8 mouse cellular contexts compared by ENCODE assay signal in genomic region chr11:119391386-119392000, GRCm38 (mm10). TPM values are rescaled to one million over a fixed set of nuclear protein-coding genes. Genes with fewer than 3 reads are reported as not detected.
DNase-seq lines count a peak whose midpoint lies in the region; ATAC-seq lines count a peak whose summit lies in the region.

No protein-coding gene starts in this region.

- H3K27me3 ChIP-seq in lung, embryonic 15.5 days, result peaks cover 8% of the 10 kb centered on the region; the same call in 1 of the 2 replicates
- 0 out of 2 replicates have a peak, but pooled peaks cover 4% of the 10 kb centered on the region for H3K27me3 ChIP-seq in intestine, embryonic 15.5 days (replicated peaks)

- H3K4me2 ChIP-seq in lung, embryonic 15.5 days, result peak overlapping the region; percentile 93
- H3K4me2 ChIP-seq in intestine, embryonic 15.5 days (replicated peaks), result peak overlapping the region; percentile 98

- DNase-seq in lung, adult 18-20 months, result no peak
- DNase-seq in adrenal gland, postnatal 14 days, result peak; percentile 31
- peak; percentile 46 to 74 for DNase-seq in spleen, postnatal 4 days (ENCODE audit: low spot score in 2 of 2)
- no peak for DNase-seq in frontal cortex, adult 2 months (ENCODE audit: extremely low spot score in 1 of 2, low spot score in 1 of 2)

- H3K9ac ChIP-seq in lung, embryonic 15.5 days, result 0 out of 2 replicates have a peak overlapping the region, but pooled peaks have one; percentile 68
- H3K9ac ChIP-seq in intestine, embryonic 15.5 days, result no peak overlapping the region; the same call in 1 of the 2 replicates

- no peaks in the 10 kb centered on the region for H3K36me3 ChIP-seq in lung, embryonic 15.5 days
- no peaks in the 10 kb centered on the region for H3K36me3 ChIP-seq in intestine, embryonic 15.5 days

- WGBS in lung, embryonic 15.5 days, result 33% methylated on average over 7 of the region's 7 CpGs
- WGBS in intestine, embryonic 15.5 days, result 35% methylated on average over 7 of the region's 7 CpGs

- peaks cover 52% of the 10 kb centered on the region for H3K4me1 ChIP-seq in lung, embryonic 15.5 days
- peaks cover 33% of the 10 kb centered on the region for H3K4me1 ChIP-seq in intestine, embryonic 15.5 days (replicated peaks)

- H3K9me3 ChIP-seq in lung, embryonic 15.5 days, result no peaks in the 10 kb centered on the region
- H3K9me3 ChIP-seq in intestine, embryonic 15.5 days, result no peaks in the 10 kb centered on the region

- no peak for ATAC-seq in lung, embryonic 15.5 days (ENCODE audit: borderline replicate concordance, extremely low read depth, low FRiP score, low TSS enrichment)
- ATAC-seq in intestine, embryonic 15.5 days, result no peak
- no peak for ATAC-seq in activated CD4-positive, CD25-positive, alpha-beta regulatory T cell, adult 4 months
- no peak for ATAC-seq in granulocyte monocyte progenitor cell, adult 5-6 weeks (replicated peaks; ENCODE audit: poor library complexity, severe bottlenecking)

- H3K4me3 ChIP-seq in lung, embryonic 15.5 days, result peak overlapping the region; percentile 62
- H3K4me3 ChIP-seq in intestine, embryonic 15.5 days (replicated peaks), result peak overlapping the region; percentile 15

- peak overlapping the region; percentile 91; the same call in 1 of the 2 replicates for H3K27ac ChIP-seq in lung, embryonic 15.5 days
- H3K27ac ChIP-seq in intestine, embryonic 15.5 days, result peak overlapping the region; percentile 7; the same call in 1 of the 2 replicates

RNA-seq across cellular contexts. Expression of gene Rnf213, which starts 1.4 kb away (rescaled TPM):
- 7.0 and 7.6 TPM in 2 replicates for polyA plus RNA-seq in lung, embryonic 15.5 days (2015; fragmentation: Nextera tagmentation; extraction: Ambion mirVana)
- 25.6 and 28.0 TPM in 2 replicates for total RNA-seq in adrenal gland, postnatal 14 days (2021)
- polyA plus RNA-seq in intestine, embryonic 15.5 days (2015; fragmentation: Nextera tagmentation; extraction: Ambion mirVana), result 8.3 and 9.2 TPM in 2 replicates
- 10 to 100 TPM; 43.2 to 52.8 TPM for polyA plus RNA-seq in activated CD4-positive, CD25-positive, alpha-beta regulatory T cell, adult 4 months (2017; shearing (Covaris generic))
- polyA plus RNA-seq in frontal cortex, adult 2 months (2012; rRNA removed), result 8.9 and 9.1 TPM in 2 replicates
- total RNA-seq in granulocyte monocyte progenitor cell, adult 5-6 weeks (2014; fragmentation: Nextera tagmentation), result 57.7 and 58.1 TPM in 2 replicates
- total RNA-seq in granulocyte monocyte progenitor cell, adult 5-6 weeks (2017), result 40.5 and 45.5 TPM in 2 replicates

RNA-seq across cellular contexts. Expression of gene Slc26a11, which starts 36.1 kb away (rescaled TPM):
- 9.5 and 12.3 TPM in 2 replicates for polyA plus RNA-seq in lung, embryonic 15.5 days (2015; fragmentation: Nextera tagmentation; extraction: Ambion mirVana)
- 7.5 and 9.7 TPM in 2 replicates for total RNA-seq in adrenal gland, postnatal 14 days (2021)
- polyA plus RNA-seq in intestine, embryonic 15.5 days (2015; fragmentation: Nextera tagmentation; extraction: Ambion mirVana), result 7.2 and 9.9 TPM in 2 replicates
- polyA plus RNA-seq in activated CD4-positive, CD25-positive, alpha-beta regulatory T cell, adult 4 months (2017; shearing (Covaris generic)), result 10 to 100 TPM in 1 of 2 experiments, 1 to 10 TPM in 1; 8.5 to 17.3 TPM
- polyA plus RNA-seq in frontal cortex, adult 2 months (2012; rRNA removed), result 5.9 and 6.6 TPM in 2 replicates
- total RNA-seq in granulocyte monocyte progenitor cell, adult 5-6 weeks (2014; fragmentation: Nextera tagmentation), result 1.1 TPM in 1 of 2 replicates, not detected in the other
- total RNA-seq in granulocyte monocyte progenitor cell, adult 5-6 weeks (2017), result 0.21 and 0.43 TPM in 2 replicates

RNA-seq across cellular contexts. Expression of gene Sgsh, which starts 36.2 kb away (rescaled TPM):
- polyA plus RNA-seq in lung, embryonic 15.5 days (2015; fragmentation: Nextera tagmentation; extraction: Ambion mirVana), result 7.6 and 8.7 TPM in 2 replicates
- total RNA-seq in adrenal gland, postnatal 14 days (2021), result 14.8 and 15.7 TPM in 2 replicates
- polyA plus RNA-seq in intestine, embryonic 15.5 days (2015; fragmentation: Nextera tagmentation; extraction: Ambion mirVana), result 7.5 and 10.5 TPM in 2 replicates
- polyA plus RNA-seq in activated CD4-positive, CD25-positive, alpha-beta regulatory T cell, adult 4 months (2017; shearing (Covaris generic)), result 10 to 100 TPM in 1 of 2 experiments, 1 to 10 TPM in 1; 7.4 to 13.7 TPM
- polyA plus RNA-seq in frontal cortex, adult 2 months (2012; rRNA removed), result 5.0 and 5.8 TPM in 2 replicates
- total RNA-seq in granulocyte monocyte progenitor cell, adult 5-6 weeks (2014; fragmentation: Nextera tagmentation), result 4.3 and 5.2 TPM in 2 replicates
- total RNA-seq in granulocyte monocyte progenitor cell, adult 5-6 weeks (2017), result 2.7 and 4.1 TPM in 2 replicates

Comparison
In these comparisons a context has a peak if more than half of its experiments do, and no peak if none do; other contexts are left out.
1. DNase-seq: peak in adrenal gland, postnatal 14 days (single experiment) and spleen, postnatal 4 days (2 of 2); none in lung, adult 18-20 months (0 of 2) and frontal cortex, adult 2 months (0 of 2).